Mouse (Mus musculus): Measurements from ENCODE around the gene Pabpc4. TPM values are rescaled to one million over a fixed set of nuclear protein-coding genes. Genes with fewer than 3 reads are reported as not detected.
A peak's percentile ranks its signal among the peaks of the same experiment; 100 is the strongest.
"Not testable (repeated sequence)": the region's sequence is repeated elsewhere in the genome, so short reads cannot be mapped to it uniquely, and the experiment has no call there.

Pabpc4 gene
- total RNA-seq, 2 experiments from 2014 or later, result 38.7 to 41.9 TPM

DNA sequence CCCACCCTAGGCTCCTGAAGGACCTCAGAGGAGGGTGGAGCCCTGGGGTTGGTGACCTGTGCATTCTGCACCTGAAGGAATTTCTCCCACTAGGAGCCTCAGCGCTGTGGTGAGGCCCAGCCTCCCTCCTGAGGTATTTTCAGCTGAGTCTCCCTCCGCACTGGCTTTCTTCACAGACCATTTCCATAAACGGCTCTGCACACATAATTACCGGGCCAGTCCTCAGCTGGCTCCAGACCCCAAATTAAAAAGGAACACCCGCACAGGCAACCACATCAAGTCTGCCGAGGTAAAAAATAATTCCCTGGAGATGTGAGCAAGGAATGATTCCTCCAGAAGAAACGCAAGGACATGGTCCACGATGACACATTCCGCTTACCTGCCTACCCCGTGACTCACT, 73.1 kb downstream of the Pabpc4 start:
- DNase-seq (ENCODE audit: low spot score in 2 of 2); intact Hi-C loops (cut with DNase I): not testable (repeated sequence)

DNA sequence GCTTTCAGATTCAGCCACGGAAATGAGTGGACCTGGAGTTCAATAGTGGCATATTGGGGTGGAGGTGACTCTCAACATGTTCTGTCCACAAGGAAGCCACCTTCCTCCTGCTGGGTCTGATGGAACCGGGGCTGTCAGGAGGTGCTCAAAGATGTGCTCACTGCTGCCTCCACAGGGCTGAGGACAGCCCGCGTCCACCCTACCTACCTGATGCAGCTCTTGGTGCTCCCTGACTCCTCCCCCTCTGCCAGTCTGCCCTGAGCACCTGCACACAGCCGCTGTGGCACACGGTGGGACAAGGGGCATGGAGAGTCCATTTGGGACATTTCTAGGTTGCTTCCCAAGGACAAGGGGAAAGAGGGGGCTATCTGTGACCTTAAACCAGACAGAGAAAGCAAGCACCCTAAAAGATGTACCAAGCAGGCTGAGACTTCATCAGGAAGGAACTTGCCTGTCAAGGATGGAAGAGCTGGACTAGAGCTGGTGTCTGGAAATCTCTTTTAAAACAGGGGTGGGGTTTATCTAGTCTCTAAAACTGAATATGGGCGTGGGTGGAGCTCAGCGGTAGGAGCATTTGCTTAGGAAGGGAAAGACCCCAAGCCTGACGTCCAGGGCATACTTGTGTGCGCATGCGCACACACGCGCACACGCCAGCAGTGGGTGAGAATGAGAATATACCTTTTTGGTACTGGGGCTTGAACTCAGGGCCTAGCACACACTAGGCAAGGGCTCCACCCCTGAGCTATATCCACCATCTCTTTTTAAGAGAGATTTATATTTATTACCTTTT, 73.8 kb downstream of the Pabpc4 start:
- no peak for DNase-seq (ENCODE audit: low spot score in 2 of 2)
- intact Hi-C loops (cut with DNase I), result no loop called here

DNA sequence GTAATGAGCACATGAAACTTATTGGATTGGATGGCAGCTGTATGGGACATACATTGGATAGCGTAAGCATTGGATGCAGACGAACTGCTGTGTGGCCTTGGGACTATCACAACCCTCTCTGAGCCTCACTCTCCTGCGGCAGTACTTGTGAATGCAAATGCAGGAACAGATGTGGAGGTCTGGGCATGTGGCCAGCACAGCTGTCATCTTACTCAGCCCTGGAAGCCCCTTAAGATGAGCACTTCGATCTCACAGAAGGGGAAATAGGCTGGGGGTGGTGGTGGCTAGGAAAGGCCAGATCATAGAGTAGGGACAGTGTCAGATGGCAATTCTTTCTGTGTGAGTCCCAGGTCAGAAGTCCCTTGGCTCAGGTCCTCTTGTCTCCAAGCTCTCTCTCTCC, 75.5 kb downstream of the Pabpc4 start:
- intact Hi-C loops (cut with DNase I), result no loop called here

GRCm38 (mm10) chr4:123340232-123340631, 78.1 kb downstream of the Pabpc4 start:
- intact Hi-C loops (cut with DNase I), result no loop called here
- no peak for DNase-seq (ENCODE audit: low spot score in 2 of 2)

More for the DNA sequence above, 75.5 kb downstream of the Pabpc4 start:
- no peak for DNase-seq (ENCODE audit: low spot score in 2 of 2)

DNA sequence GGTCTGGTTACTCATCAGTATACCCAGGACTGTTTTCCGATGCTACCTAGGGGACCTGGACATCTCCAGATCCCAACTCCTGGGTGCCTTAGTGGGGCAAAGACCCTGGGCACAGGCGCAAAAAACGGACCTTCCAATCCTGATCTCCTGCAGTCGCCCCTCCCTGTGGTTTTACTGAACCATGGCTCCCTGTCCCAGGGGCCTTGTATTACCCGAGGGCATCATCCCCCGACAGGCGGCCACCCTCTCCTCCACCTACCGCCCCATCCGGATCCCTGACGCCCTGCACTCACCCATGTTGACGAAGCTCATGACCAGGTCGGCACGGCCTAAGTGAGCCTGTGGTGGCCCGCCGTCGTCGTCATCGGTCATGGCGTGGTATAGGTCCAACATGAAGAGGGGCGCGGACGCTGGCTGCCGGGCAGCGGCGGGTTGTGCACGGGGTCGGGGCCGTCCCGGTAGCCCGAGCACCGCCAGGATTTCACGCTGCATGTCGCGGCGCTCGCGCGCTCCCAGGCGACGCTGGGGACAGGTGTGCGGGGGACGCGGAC, 80.0 kb downstream of the Pabpc4 start:
- intact Hi-C loops (cut with DNase I), result no loop called here
- no peak for DNase-seq (ENCODE audit: low spot score in 2 of 2)

GRCm38 (mm10) chr4:123342642-123343470, 80.7 kb downstream of the Pabpc4 start, which contains the start of gene Bmp8a:
Gene Bmp8a (minus strand): TSS chr4:123343252.
- intact Hi-C loops (cut with DNase I), result no loop called here
- DNase-seq (ENCODE audit: low spot score in 2 of 2), result peak; percentile 24 to 27

GRCm38 (mm10) chr4:123343471-123343789, 81.3 kb downstream of the Pabpc4 start:
- intact Hi-C loops (cut with DNase I), result no loop called here
- no peak for DNase-seq (ENCODE audit: low spot score in 2 of 2)

Other genes starting within 250 kb of the Pabpc4 start
- 10 to 100 TPM; 18.2 to 23.5 TPM for gene Trit1, start 245.8 kb upstream of the Pabpc4 start, total RNA-seq (2021)
- under 1 TPM; 0.14 to 0.15 TPM for gene Bmp8b, start 157.2 kb upstream of the Pabpc4 start, total RNA-seq (2021)
- gene Oxct2b, start 146.1 kb upstream of the Pabpc4 start, total RNA-seq (2021), result under 1 TPM in 1 of 2 experiments, not detected in 1; 0.34 TPM
- 10 to 100 TPM; 16.4 to 23.4 TPM for gene Ppie, start 122.4 kb upstream of the Pabpc4 start, total RNA-seq (2021)
- gene Hpcal4, start 79.1 kb upstream of the Pabpc4 start, total RNA-seq (2021), result 100 to 1,000 TPM; 549 to 564 TPM
- gene Nt5c1a, start 60.8 kb upstream of the Pabpc4 start, total RNA-seq (2021), result 10 to 100 TPM in 1 of 2 experiments, 1 to 10 TPM in 1; 8.9 to 10.0 TPM
- 1 to 10 TPM; 4.4 TPM for gene Heyl, start 28.8 kb upstream of the Pabpc4 start, total RNA-seq (2021)
- not detected for gene Oxct2a, start 61.3 kb downstream of the Pabpc4 start, total RNA-seq (2021)
- gene Bmp8a, start 80.9 kb downstream of the Pabpc4 start, total RNA-seq (2021), result under 1 TPM in 1 of 2 experiments, not detected in 1; 0.32 TPM

Measured in left cerebral cortex, postnatal 36 days (tissue).